Mouse (Mus musculus) frontal cortex, postnatal 14 days (tissue): ENCODE data around the gene Zdhhc24.
A peak's percentile ranks its signal among the peaks of the same experiment; 100 is the strongest.

Source experiments
- DNase-seq, 2 experiments: peaks; one replicate each; pipeline ENCODE4 v3.0.0; 2022; ENCODE audit warnings: low spot score in 2 of 2

The Zdhhc24 gene

DNA sequence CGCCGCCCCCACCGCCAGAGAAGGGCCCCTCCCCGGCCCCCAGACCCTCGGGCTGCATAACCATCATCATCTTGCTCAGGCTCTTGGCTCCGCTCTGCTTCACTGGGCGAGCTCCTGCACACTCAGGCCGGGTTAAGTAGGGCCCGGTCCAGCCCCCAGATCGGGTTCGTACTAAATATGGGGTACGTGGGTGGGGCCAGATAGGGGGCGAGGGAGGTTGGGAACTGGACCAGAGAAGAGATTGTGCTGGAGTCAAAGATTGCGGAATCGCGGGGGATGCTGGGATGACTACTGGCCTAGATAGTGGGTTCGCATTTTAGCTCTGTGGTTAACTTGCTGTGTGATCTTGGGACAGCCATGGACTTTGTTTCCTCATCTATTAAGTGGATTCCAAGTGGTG, 683 bp upstream of the Zdhhc24 start, which contains the start of gene Actn3:
Gene Actn3, minus strand, starts transcription at position 125 of the 400 bp plus-strand sequence.
- DNase-seq = no peak

- DNase-seq = no peak
These were observed 846 bp downstream of the Zdhhc24 start for GRCm38 (mm10) chr19:4879324-4879703.

DNA sequence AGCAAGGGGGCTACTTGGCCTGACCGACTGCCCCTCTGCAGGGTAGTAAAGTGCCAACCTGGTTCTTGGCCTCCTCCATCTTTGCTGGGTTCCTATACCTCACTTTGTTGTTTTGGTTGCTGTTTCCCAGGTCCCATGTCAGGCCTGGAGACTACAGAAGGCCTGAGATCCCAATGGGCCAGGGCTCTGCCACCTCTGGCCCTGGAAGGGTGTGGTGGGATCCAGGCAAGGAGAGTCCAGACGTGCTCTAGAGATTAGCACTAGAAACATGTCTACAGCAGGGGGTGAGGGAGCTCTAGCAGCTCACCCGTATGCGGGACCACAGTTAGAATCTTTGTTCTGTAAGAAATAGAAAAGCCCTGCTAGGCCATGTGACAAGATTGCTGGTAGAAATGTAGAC, 5.5 kb downstream of the Zdhhc24 start:
- DNase-seq = no peak

- DNase-seq = no peak
These were observed 11.3 kb downstream of the Zdhhc24 start for GRCm38 (mm10) chr19:4889791-4890190.

GRCm38 (mm10) chr19:4891798-4892197, 13.3 kb downstream of the Zdhhc24 start:
- DNase-seq = no peak

DNA sequence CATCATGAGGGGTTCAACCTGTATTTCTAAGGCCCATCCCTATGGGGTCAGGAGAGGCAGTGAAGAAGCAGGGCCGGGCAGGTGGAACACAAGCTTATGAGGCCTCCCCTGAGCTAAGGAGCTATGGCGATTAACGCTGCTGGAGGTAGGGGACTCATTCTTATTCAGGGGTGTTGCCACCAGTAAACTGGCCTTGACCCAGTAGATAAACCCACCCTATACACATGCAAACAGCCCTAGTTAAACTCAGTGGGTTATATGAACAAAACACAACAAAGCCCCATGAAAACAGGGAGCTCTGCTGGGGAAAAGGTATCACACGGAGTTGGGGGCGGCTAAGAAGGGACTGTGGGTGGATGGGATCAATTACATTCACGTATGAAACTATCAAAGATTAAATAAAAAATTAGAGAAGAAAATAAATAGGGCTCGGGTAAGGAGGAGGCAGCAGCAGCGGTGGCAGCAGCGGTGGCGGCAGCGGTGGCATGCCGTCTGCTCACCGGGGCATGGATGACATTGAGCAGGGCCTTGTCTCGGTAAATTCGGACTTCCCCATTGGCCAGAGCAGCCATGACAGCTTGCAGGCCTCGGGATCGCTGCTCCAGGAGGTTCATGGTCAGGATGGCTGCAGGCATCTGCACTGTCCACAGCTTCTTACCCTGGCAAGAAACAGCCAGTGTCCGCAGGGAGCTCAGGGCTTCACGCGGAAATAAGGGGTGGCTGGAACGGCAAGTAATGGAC, 18.5 kb downstream of the Zdhhc24 start:
- no peak for DNase-seq

DNA sequence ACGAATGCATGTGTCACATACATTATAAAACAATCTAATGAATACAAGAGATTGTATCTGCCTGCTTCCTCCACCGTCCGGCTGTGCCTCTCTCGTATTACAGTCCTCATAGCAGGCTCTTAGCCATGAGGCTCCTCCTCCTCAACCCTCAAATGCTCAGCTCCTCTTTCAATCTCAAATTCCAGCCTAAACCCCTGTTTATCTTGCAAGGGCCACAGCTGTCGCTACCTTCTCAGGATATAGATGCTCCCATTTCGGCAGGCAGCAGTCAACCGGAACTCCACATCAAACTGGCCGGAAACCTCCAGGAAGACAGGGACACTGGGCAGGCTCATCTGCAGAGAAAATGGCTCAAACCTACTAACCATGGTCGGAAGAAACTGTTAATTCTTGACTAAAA, 20.5 kb downstream of the Zdhhc24 start:
- no peak for DNase-seq

GRCm38 (mm10) chr19:4899888-4900287, 21.4 kb downstream of the Zdhhc24 start:
- DNase-seq = no peak

DNA sequence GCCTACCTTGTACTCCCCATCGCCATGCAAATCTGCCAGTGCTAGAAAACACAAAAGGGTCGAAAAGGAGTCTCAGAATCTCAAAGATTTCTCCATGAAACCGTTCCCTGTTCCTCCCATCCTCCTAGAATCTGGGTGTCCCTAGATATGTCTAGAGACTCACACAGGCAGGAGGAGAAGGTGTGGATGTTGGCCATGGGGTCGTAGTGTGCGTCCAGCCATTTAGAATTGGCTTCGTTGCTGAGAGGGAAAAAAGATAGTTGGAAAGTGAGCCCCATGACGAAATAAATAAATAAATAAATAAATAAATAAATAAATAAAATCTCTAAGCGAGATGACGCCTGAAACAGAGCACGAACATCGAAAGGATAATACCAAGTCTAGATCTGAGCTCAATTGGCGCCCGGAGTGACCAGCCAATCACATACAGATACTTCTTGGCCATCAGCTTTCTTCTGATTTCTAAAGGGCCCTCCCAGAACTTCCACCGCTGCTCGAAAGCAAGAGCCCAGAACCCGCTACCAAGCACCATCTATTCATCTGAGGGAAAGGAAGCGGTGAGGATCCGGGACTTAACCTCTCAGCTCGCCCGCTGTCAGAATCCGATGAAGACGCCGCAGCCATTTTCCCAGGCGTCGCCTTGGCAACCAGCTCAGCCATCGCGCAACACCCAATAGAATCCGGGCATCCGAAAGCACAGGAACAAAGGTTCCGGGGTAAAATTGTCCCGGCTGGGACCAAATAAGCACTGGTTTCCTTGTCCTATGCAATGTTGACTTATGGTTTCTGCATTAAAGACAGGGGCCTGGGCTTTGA, 27.7 kb downstream of the Zdhhc24 start, which contains the start of gene Bbs1:
Gene Bbs1, minus strand, starts transcription at position 650 of the 816 bp plus-strand sequence.
- peak; percentile 62 to 76 for DNase-seq

DNA sequence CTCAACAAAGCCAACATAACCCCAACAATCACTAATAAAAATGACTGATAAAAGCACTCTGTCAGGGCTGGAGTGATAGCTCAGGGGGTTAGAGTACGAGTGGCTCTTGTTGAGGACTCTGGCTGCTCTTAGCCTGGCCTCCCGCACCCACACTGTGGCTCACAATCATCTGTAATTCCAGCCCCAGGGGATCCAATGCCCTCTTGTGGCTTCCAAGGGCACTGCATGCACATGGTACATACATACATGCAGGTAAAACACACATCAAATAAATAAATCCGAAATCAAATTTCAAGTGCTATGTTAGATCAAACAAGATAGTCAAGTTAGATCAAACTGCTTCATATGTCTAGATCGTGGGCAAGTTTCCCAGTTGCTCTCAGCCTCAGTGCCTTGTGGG, 29.6 kb downstream of the Zdhhc24 start:
- no peak for DNase-seq

DNA sequence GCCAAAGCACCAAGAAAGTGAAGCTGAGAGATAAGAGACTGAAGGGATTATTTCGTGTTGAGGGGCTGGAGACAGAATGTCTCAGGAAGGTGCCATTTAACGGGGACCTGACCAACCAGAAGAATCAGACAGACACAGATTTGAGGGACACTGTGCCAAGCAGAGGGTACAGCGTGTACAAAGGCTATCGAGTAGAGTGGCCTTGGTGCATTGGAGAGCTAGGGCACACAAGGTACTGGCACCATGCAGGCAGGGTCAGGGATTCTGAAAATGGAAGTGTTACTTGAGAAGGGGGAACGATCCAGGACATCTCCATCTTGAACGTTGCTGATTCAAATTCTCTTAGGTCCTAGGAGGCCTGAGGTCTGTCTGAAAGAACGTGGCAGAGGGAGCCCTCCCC, 30.9 kb downstream of the Zdhhc24 start:
- no peak for DNase-seq

GRCm38 (mm10) chr19:4915924-4916603, 37.6 kb downstream of the Zdhhc24 start:
- DNase-seq = no peak

- no peak for DNase-seq
These were observed 38.4 kb downstream of the Zdhhc24 start for GRCm38 (mm10) chr19:4916827-4917226.

- DNase-seq = no peak
These were observed 41.2 kb downstream of the Zdhhc24 start for GRCm38 (mm10) chr19:4919652-4920051.

GRCm38 (mm10) chr19:4925121-4925860, 46.8 kb downstream of the Zdhhc24 start:
- DNase-seq = no peak

DNA sequence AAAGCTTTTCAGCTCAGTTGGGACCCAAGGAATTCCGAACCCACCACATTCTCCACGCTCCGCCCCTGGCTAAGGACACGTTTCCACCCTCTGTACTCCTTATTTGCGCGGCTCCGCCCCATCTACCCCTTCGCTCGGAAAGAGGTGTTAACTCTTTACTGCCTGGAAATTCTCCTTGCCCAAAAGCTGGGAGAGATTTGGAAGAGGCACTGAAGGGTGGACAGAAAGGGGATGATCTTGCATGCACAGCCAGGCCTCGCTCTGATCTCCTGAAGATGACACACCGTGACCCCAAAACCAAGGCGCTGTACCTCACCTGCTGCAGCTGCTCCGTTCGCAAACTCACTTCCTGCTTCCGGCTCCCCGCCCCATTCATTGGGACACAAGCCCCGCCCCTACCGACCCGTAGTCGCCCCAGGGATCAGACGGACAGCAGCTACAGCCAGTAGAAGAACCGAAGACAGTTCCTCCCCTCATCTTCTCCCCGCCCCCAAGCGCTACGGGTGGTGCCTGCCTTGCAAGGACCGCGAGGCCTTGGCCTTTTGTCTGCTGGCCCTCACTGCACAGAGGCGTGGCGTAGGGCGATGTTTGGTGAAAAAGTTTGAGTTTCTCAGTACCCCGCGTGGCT, 49.5 kb downstream of the Zdhhc24 start, which contains the start of gene Dpp3:
Gene Dpp3, minus strand, starts transcription at position 384 of the 628 bp plus-strand sequence.
- DNase-seq = peak; percentile 96 to 98

- no peak for DNase-seq
These were observed 50.3 kb downstream of the Zdhhc24 start for GRCm38 (mm10) chr19:4928781-4929180.
